Comparison of ENCODE assay signal across 7 mouse cellular contexts in genomic region chr1:186448841-186449650, GRCm38 (mm10).
DNase-seq lines count a peak whose midpoint lies in the region; ATAC-seq lines count a peak whose summit lies in the region.

No protein-coding gene starts in this region.

- no peaks in the 10 kb centered on the region for H3K27me3 ChIP-seq in hindbrain, embryonic 16.5 days (replicated peaks; ENCODE audit: control insufficient read depth, insufficient read depth, low read length)

- WGBS in hindbrain, embryonic 16.5 days: 42% methylated on average over 16 of the region's 16 CpGs

- peak; percentile 12 for DNase-seq in urinary bladder, postnatal 14 days (ENCODE audit: low spot score)
- DNase-seq in urinary bladder, postnatal 4 days (ENCODE audit: low spot score in 2 of 2): no peak
- peak; percentile 70 for DNase-seq in embryo, embryonic 11 days
- DNase-seq in retina, postnatal 1 day: peak; percentile 44
- DNase-seq in left cerebral cortex, postnatal 36 days (ENCODE audit: low spot score in 2 of 2): no peak

- H3K9me3 ChIP-seq in hindbrain, embryonic 16.5 days (ENCODE audit: control insufficient read depth, low read length): no peaks in the 10 kb centered on the region

- no peak overlapping the region for H3K27ac ChIP-seq in hindbrain, embryonic 16.5 days (ENCODE audit: low read depth, low read length)

- H3K4me2 ChIP-seq in hindbrain, embryonic 16.5 days (ENCODE audit: low read length): no peak overlapping the region

- no peak overlapping the region for H3K4me3 ChIP-seq in hindbrain, embryonic 16.5 days (ENCODE audit: low read length)

- H3K4me1 ChIP-seq in hindbrain, embryonic 16.5 days (ENCODE audit: control insufficient read depth, insufficient read depth, low read depth, low read length): peaks cover 2% of the 10 kb centered on the region; the same call in 1 of the 2 replicates

- H3K36me3 ChIP-seq in hindbrain, embryonic 16.5 days (ENCODE audit: control insufficient read depth, insufficient read depth, low read length): no peaks in the 10 kb centered on the region

- intact Hi-C loops in left cerebral cortex, postnatal 36 days (cut with DNase I): no loop called here

- peak; percentile 70 for ATAC-seq in hindbrain, embryonic 16.5 days
- no peak for ATAC-seq in erythroblast, adult 5-6 weeks (replicated peaks; ENCODE audit: low FRiP score, poor library complexity, severe bottlenecking)

- no peak overlapping the region for H3K9ac ChIP-seq in hindbrain, embryonic 16.5 days (ENCODE audit: low read depth, low read length)

Comparison
In these comparisons a context has a peak if more than half of its experiments do, and no peak if none do; other contexts are left out.
1. DNase-seq: peak in urinary bladder, postnatal 14 days (single experiment), embryo, embryonic 11 days (single experiment) and retina, postnatal 1 day (single experiment); none in urinary bladder, postnatal 4 days (0 of 2) and left cerebral cortex, postnatal 36 days (0 of 2).